ENCODE assay signal across 9 mouse cellular contexts in genomic region chr5:53379612-53380011, GRCm38 (mm10).
DNase-seq lines count a peak whose midpoint lies in the region; ATAC-seq and TF ChIP-seq lines count a peak whose summit lies in the region.
"Had no signal": no experiment of that assay in that cellular context is flagged by ENCODE, and none has a peak within 500 bp of the region (broad histone marks: within the 10 kb centered on the region; RNA-seq: fewer than 3 reads in every experiment).

No protein-coding gene starts in this region.

- peaks cover 54% of the 10 kb centered on the region for H3K4me1 ChIP-seq in limb, embryonic 10.5 days
- H3K4me1 ChIP-seq: midbrain, embryonic 12.5 days had no signal

- peaks cover 28% of the 10 kb centered on the region; the same call in 1 of the 2 replicates for H3K27me3 ChIP-seq in limb, embryonic 10.5 days (ENCODE audit: low read depth, poor library complexity, severe bottlenecking)
- H3K27me3 ChIP-seq: midbrain, embryonic 12.5 days had no signal

- intact Hi-C loops in gastrocnemius, adult 2 months (cut with DNase I), result loop anchor here (5.0 kb wide), 2 partner anchors 138 to 213 kb away; no protein-coding TSS in a partner anchor

- 36% methylated on average over 17 of the region's 17 CpGs for WGBS in limb, embryonic 10.5 days

- no peak for ATAC-seq in megakaryocyte progenitor cell, adult 5-6 weeks (replicated peaks; ENCODE audit: poor library complexity)

- H3K27ac ChIP-seq in gastrocnemius, adult 2 months, result peak overlapping the region; percentile 84
- peak overlapping the region; percentile 71 for H3K27ac ChIP-seq in limb, embryonic 10.5 days
- H3K27ac ChIP-seq: midbrain, embryonic 12.5 days had no signal

- TF ChIP-seq CTCF in gastrocnemius, adult 2 months (IDR thresholded peaks at IDR 0.05), result no peak

- peak; percentile 66 for DNase-seq in gastrocnemius, adult 2 months
- no peak for DNase-seq in gastrocnemius, adult 8-10 months (ENCODE audit: low spot score in 2 of 2)
- DNase-seq in urinary bladder, adult 18-20 months (ENCODE audit: low spot score in 2 of 2), result peak; percentile 38 to 43
- DNase-seq in urinary bladder, postnatal 25 days (ENCODE audit: low spot score), result no peak
- peak; percentile 79 for DNase-seq in limb, embryonic 10.5 days (ENCODE audit: low spot score)
- DNase-seq in urinary bladder, postnatal 14 days (ENCODE audit: low spot score), result peak; percentile 48
- DNase-seq in spleen, postnatal 10 days (ENCODE audit: low spot score in 2 of 2), result no peak

- H3K4me3 ChIP-seq in gastrocnemius, adult 2 months, result no peak overlapping the region
- H3K4me3 ChIP-seq in limb, embryonic 10.5 days, result no peak overlapping the region
- H3K4me3 ChIP-seq: midbrain, embryonic 12.5 days had no signal

- no peaks in the 10 kb centered on the region for H3K9me3 ChIP-seq in limb, embryonic 10.5 days (replicated peaks)
- H3K9me3 ChIP-seq: midbrain, embryonic 12.5 days had no signal

- no peaks in the 10 kb centered on the region for H3K36me3 ChIP-seq in limb, embryonic 10.5 days
- H3K36me3 ChIP-seq: midbrain, embryonic 12.5 days had no signal

Comparison
In these comparisons a context has a peak if more than half of its experiments do, and no peak if none do; other contexts are left out.
1. DNase-seq: peak in gastrocnemius, adult 2 months (single experiment), urinary bladder, adult 18-20 months (2 of 2), limb, embryonic 10.5 days (single experiment) and urinary bladder, postnatal 14 days (single experiment); none in gastrocnemius, adult 8-10 months (0 of 2), urinary bladder, postnatal 25 days (single experiment) and spleen, postnatal 10 days (0 of 2).